Mouse (Mus musculus) neural tube, embryonic 14.5 days (tissue): ENCODE data around the gene Kyat3. TPM values are rescaled to one million over a fixed set of nuclear protein-coding genes. Genes with fewer than 3 reads are reported as not detected.
"Not testable (repeated sequence)": the region's sequence is repeated elsewhere in the genome, so short reads cannot be mapped to it uniquely, and the experiment has no call there.

Experiments used
- ATAC-seq: fragments of 200-750 bp; cut with Nextera tagmentation; 2 replicates; pipeline ENCODE4 v1.8.0; 2017; ENCODE audit warnings: low read depth, mild to moderate bottlenecking, moderate TSS enrichment, moderate library complexity
- H3K27ac ChIP-seq: fragments of 300-500 bp; sonication (generic); 2 replicates; pipeline ENCODE4 v1.5.1; 2014; ENCODE audit warnings: low read depth, mild to moderate bottlenecking, control low read depth, low read length, moderate library complexity, mixed read lengths
- H3K27me3 ChIP-seq: fragments of 300-500 bp; sonication (generic); 2 replicates; pipeline ENCODE4 v1.6.1; 2014; ENCODE audit warnings: low read length; ENCODE audit not compliant: control insufficient read depth, insufficient read depth
- H3K36me3 ChIP-seq: fragments of 300-500 bp; sonication (generic); 2 replicates; pipeline ENCODE4 v1.6.1; 2014; ENCODE audit warnings: low read length, mixed read lengths; ENCODE audit not compliant: control insufficient read depth, insufficient read depth
- H3K4me1 ChIP-seq: fragments of 300-500 bp; sonication (generic); 2 replicates; pipeline ENCODE4 v1.6.1; 2014; ENCODE audit warnings: low read length; ENCODE audit not compliant: control insufficient read depth, insufficient read depth
- H3K4me2 ChIP-seq: fragments of 300-500 bp; sonication (generic); 2 replicates; pipeline ENCODE4 v1.6.1; 2014; ENCODE audit warnings: mild to moderate bottlenecking, low read depth, low read length, control low read depth
- H3K4me3 ChIP-seq: fragments of 300-500 bp; sonication (generic); 2 replicates; pipeline ENCODE4 v1.5.1; 2014; ENCODE audit warnings: low read depth, low read length, control low read depth, mixed read lengths
- H3K9ac ChIP-seq: fragments of 300-500 bp; sonication (generic); replicated peaks from 2 replicates; pipeline ENCODE4 v1.6.1; 2014; ENCODE audit warnings: low read depth, mild to moderate bottlenecking, control low read depth, low read length, mixed read lengths
- H3K9me3 ChIP-seq: fragments of 300-500 bp; sonication (generic); 2 replicates; pipeline ENCODE4 v1.6.1; 2016; ENCODE audit warnings: low read length; ENCODE audit not compliant: control insufficient read depth
- WGBS: fragments of 180-500 bp; shearing (Covaris S2); extraction: QIAGEN DNeasy Blood & Tissue Kit; methylation state at CpG from one replicate; pipeline ENCODE4 v1.1.7; 2014; 5-methylcytosine and 5-hydroxymethylcytosine counted together
- polyA plus RNA-seq: library from polyadenylated mRNA; unstranded; fragments of >200 nt; fragmentation: Nextera tagmentation; extraction: Ambion mirVana; gene quantifications from 2 replicates; pipeline ENCODE4 v1.2.1, GENCODE M21; 2014

Kyat3 gene
- polyA plus RNA-seq, 1 experiment from 2014 or later: 6.3 TPM

- not testable (repeated sequence) for H3K36me3 ChIP-seq, H3K4me1 ChIP-seq, H3K4me2 ChIP-seq, H3K9ac ChIP-seq, H3K4me3 ChIP-seq, H3K27me3 ChIP-seq, H3K27ac ChIP-seq, H3K9me3 ChIP-seq
- WGBS: 87% methylated on average over 13 of the region's 13 CpGs
- ATAC-seq: 0 out of 2 replicates have a peak, but pooled peaks have one; percentile 2
Measured at GRCm38 (mm10) chr3:142708181-142708848, 7.5 kb downstream of the Kyat3 start.

GRCm38 (mm10) chr3:142708849-142709419 is 8.1 kb downstream of the Kyat3 start:
- no peak overlapping the region for H3K27ac ChIP-seq
- ATAC-seq: peak; percentile 57; the same call in 1 of the 2 replicates
- no peak overlapping the region for H3K9ac ChIP-seq
- no peaks in the 10 kb centered on the region for H3K27me3 ChIP-seq
- H3K9me3 ChIP-seq: no peaks in the 10 kb centered on the region
- H3K4me3 ChIP-seq: no peak overlapping the region
- no peaks in the 10 kb centered on the region for H3K4me1 ChIP-seq
- no peaks in the 10 kb centered on the region for H3K36me3 ChIP-seq
- 48% methylated on average over 13 of the region's 13 CpGs for WGBS
- H3K4me2 ChIP-seq: no peak overlapping the region

- peak; percentile 62; the same call in 1 of the 2 replicates for ATAC-seq
- Histone ChIP-seq H3K27me3 (no peaks in the 10 kb centered on the region), H3K36me3 (no peaks in the 10 kb centered on the region), H3K9ac (no peak overlapping the region), H3K9me3 (no peaks in the 10 kb centered on the region), H3K27ac (no peak overlapping the region), H3K4me1 (no peaks in the 10 kb centered on the region), H3K4me3 (no peak overlapping the region), H3K4me2 (no peak overlapping the region)
- WGBS: 33% methylated on average over 10 of the region's 10 CpGs
Measured at GRCm38 (mm10) chr3:142710360-142711007, 9.6 kb downstream of the Kyat3 start.

GRCm38 (mm10) chr3:142711372-142711771 is 10.5 kb downstream of the Kyat3 start:
- no peaks in the 10 kb centered on the region for H3K4me1 ChIP-seq
- H3K9ac ChIP-seq: no peak overlapping the region
- no peaks in the 10 kb centered on the region for H3K9me3 ChIP-seq
- H3K36me3 ChIP-seq: no peaks in the 10 kb centered on the region
- H3K4me3 ChIP-seq: no peak overlapping the region
- no peaks in the 10 kb centered on the region for H3K27me3 ChIP-seq
- ATAC-seq: no peak
- no peak overlapping the region for H3K27ac ChIP-seq
- no peak overlapping the region for H3K4me2 ChIP-seq
- 94% methylated on average over 5 of the region's 5 CpGs for WGBS

- not testable (repeated sequence) for H3K9me3 ChIP-seq, H3K27ac ChIP-seq, H3K36me3 ChIP-seq, H3K4me2 ChIP-seq, H3K4me3 ChIP-seq, ATAC-seq, H3K27me3 ChIP-seq, H3K9ac ChIP-seq, H3K4me1 ChIP-seq
- 95% methylated on average over 18 of the region's 18 CpGs for WGBS
Measured at GRCm38 (mm10) chr3:142712401-142713040, 11.7 kb downstream of the Kyat3 start.

GRCm38 (mm10) chr3:142725481-142725880 is 24.6 kb downstream of the Kyat3 start:
- H3K4me1 ChIP-seq: no peaks in the 10 kb centered on the region
- 74% methylated on average over 2 of the region's 2 CpGs for WGBS
- H3K4me3 ChIP-seq: no peak overlapping the region
- H3K36me3 ChIP-seq: no peaks in the 10 kb centered on the region
- peak; percentile 54; the same call in 1 of the 2 replicates for ATAC-seq
- no peaks in the 10 kb centered on the region for H3K9me3 ChIP-seq
- no peak overlapping the region for H3K9ac ChIP-seq
- H3K27ac ChIP-seq: no peak overlapping the region
- H3K4me2 ChIP-seq: no peak overlapping the region
- H3K27me3 ChIP-seq: no peaks in the 10 kb centered on the region

GRCm38 (mm10) chr3:142725969-142726672 is 25.3 kb downstream of the Kyat3 start:
- no peaks in the 10 kb centered on the region for H3K36me3 ChIP-seq
- no peak overlapping the region for H3K4me2 ChIP-seq
- no peak overlapping the region for H3K27ac ChIP-seq
- no peak overlapping the region for H3K9ac ChIP-seq
- 87% methylated on average over 22 of the region's 22 CpGs for WGBS
- no peaks in the 10 kb centered on the region for H3K4me1 ChIP-seq
- H3K4me3 ChIP-seq: no peak overlapping the region
- H3K9me3 ChIP-seq: no peaks in the 10 kb centered on the region
- no peak for ATAC-seq
- H3K27me3 ChIP-seq: no peaks in the 10 kb centered on the region

- ATAC-seq: no peak
- H3K27ac ChIP-seq: no peak overlapping the region
- no peaks in the 10 kb centered on the region for H3K4me1 ChIP-seq
- H3K9me3 ChIP-seq: no peaks in the 10 kb centered on the region
- no peaks in the 10 kb centered on the region for H3K27me3 ChIP-seq
- H3K36me3 ChIP-seq: no peaks in the 10 kb centered on the region
- H3K4me2 ChIP-seq: no peak overlapping the region
- H3K4me3 ChIP-seq: no peak overlapping the region
- H3K9ac ChIP-seq: no peak overlapping the region
- 91% methylated on average over 12 of the region's 12 CpGs for WGBS
Measured at GRCm38 (mm10) chr3:142734291-142734690, 33.4 kb downstream of the Kyat3 start.
